Mouse (Mus musculus) small intestine, adult 2 months (tissue): ENCODE results near the gene Morc2a.

Experiments
- CTCF ChIP-seq: fragments of 200-500 bp; IDR thresholded peaks from 2 replicates; pipeline ENCODE4 v1.5.1; 2012; ENCODE audit warnings: low read depth, mild to moderate bottlenecking, control low read depth, inconsistent platforms, low read length, moderate library complexity, mixed read lengths; ENCODE audit not compliant: insufficient replicate concordance, insufficient read length; ENCODE audit errors: extremely low read depth
- POLR2A ChIP-seq: fragments of 200-500 bp; IDR thresholded peaks from 2 replicates; pipeline ENCODE4 v1.6.1; 2012; ENCODE audit warnings: low read depth, mild to moderate bottlenecking, control low read depth, inconsistent platforms, low read length, moderate library complexity

- TF ChIP-seq POLR2A (no peak), CTCF (no peak)
Measured at GRCm38 (mm10) chr11:3696086-3696616, 47.2 kb downstream of the Morc2a start.
